Mouse (Mus musculus) spleen, postnatal 0 days (tissue): Measurements from ENCODE around the gene Tmigd1. TPM values are rescaled to one million over a fixed set of nuclear protein-coding genes. Genes with fewer than 3 reads are reported as not detected.

Source experiments
- polyA plus RNA-seq: library from polyadenylated mRNA; unstranded; fragments of >200 nt; fragmentation: Nextera tagmentation; extraction: Ambion mirVana; gene quantifications from 2 replicates; pipeline ENCODE4 v1.2.1, GENCODE M21; 2015

The Tmigd1 gene
- 0.13 TPM in 1 of 2 replicates, not detected in the other for polyA plus RNA-seq

DNA sequence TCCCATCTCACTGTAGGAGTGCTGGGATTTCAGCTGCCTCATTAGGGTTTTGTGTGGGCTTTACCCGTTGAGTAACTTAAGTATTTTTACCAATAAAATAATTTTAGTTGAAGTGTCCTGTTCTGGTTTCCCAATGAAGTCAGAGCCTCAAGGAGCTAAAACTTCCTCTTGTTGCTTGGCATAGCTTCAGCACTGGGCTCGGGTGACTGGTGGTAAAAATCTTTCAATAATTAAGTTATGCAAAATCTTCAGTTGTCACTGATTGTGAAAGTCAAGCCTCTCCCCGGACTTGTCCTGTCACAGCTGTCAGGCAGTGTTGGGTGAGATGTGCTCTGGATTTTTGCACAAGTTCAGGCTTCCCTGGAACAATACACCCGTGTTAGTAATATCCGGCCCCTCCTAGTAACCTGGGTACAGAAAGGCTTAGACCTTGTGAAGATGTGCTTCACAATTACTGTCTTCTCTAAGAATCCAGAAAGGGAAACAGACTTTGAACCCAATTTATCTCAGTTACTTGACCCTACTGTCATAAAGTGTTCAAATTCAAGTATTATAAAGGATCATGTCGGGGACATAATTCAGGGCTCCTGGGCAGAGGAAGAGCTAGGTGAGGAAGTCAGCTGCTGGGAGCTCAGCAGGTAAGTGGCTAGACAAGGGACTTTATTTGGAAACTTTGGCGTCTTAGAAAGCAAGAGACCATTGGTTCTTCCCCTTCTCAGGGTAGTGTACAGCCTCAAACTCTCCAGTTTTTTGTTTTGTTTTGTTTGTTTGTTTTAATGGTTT, at the start of gene Tmigd1:
Tmigd1 (plus strand) TSS at position 581 of the 783 bp plus-strand sequence.

DNA sequence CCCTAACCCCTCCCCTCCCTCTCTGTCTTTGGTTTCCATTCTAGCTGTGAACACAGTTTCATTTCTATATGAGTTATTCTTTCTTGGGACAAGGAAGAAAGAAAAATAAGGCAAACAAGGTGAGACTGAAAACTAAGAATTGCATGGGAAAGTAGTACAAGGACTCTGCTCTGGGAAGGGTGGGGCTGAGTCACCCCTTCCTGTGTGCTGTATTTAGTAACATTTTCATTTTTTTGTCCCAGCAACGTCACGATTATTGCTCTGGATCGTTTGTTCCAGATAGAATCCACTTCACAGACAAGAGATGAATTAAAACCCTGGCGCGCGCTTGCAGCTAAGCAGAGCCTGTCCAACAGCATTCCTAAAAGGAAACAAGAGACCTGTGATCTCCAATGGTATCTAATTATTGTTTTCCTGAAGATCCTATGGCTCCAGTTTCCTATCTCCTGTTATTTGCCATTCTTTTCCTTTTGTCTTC, 22.8 kb downstream of the Tmigd1 start, which contains the start of gene Blmh:
Blmh (plus strand) TSS at position 51 of the 478 bp plus-strand sequence.

Other genes with a start within 250 kb of the Tmigd1 start
- gene Bhlha9, start 229.7 kb upstream of the Tmigd1 start, polyA plus RNA-seq: 0.11 TPM in 1 of 2 replicates, not detected in the other
- gene Trarg1, start 222.4 kb upstream of the Tmigd1 start, polyA plus RNA-seq: 0.35 and 0.55 TPM in 2 replicates
- gene Gosr1, start 138.6 kb upstream of the Tmigd1 start, polyA plus RNA-seq: 10.9 and 12.1 TPM in 2 replicates
- gene Cpd, start 55.1 kb upstream of the Tmigd1 start, polyA plus RNA-seq: 7.8 and 8.7 TPM in 2 replicates
- 49.9 and 52.5 TPM in 2 replicates for gene Blmh, start 22.6 kb downstream of the Tmigd1 start, polyA plus RNA-seq
- gene Slc6a4, start 96.4 kb downstream of the Tmigd1 start, polyA plus RNA-seq: 3.5 and 7.5 TPM in 2 replicates
- gene Nsrp1, start 176.3 kb downstream of the Tmigd1 start, polyA plus RNA-seq: 52.6 and 62.5 TPM in 2 replicates